Mouse (Mus musculus): ENCODE measurements around the gene Akap2. TPM values are rescaled to one million over a fixed set of nuclear protein-coding genes. Genes with fewer than 3 reads are reported as not detected.
A peak's percentile ranks its signal among the peaks of the same experiment; 100 is the strongest.

Gene Akap2
- polyA plus RNA-seq, 1 experiment from 2014 or later: 12.3 TPM

GRCm38 (mm10) chr4:57783391-57783770 lies 65.9 kb downstream of the Akap2 start:
- no peaks in the 10 kb centered on the region for H3K9me3 ChIP-seq
- WGBS: 36% methylated on average over 9 of the region's 9 CpGs
- no peak overlapping the region for H3K27ac ChIP-seq
- H3K4me1 ChIP-seq (replicated peaks): peaks cover 38% of the 10 kb centered on the region
- no peak for ATAC-seq
- H3K9ac ChIP-seq (replicated peaks): no peak overlapping the region; the same call in 1 of the 2 replicates
- peaks cover 13% of the 10 kb centered on the region for H3K27me3 ChIP-seq
- peak overlapping the region; percentile 76 for H3K4me2 ChIP-seq (replicated peaks)
- peak overlapping the region; percentile 48 for H3K4me3 ChIP-seq (replicated peaks)
- H3K36me3 ChIP-seq: no peaks in the 10 kb centered on the region

DNA sequence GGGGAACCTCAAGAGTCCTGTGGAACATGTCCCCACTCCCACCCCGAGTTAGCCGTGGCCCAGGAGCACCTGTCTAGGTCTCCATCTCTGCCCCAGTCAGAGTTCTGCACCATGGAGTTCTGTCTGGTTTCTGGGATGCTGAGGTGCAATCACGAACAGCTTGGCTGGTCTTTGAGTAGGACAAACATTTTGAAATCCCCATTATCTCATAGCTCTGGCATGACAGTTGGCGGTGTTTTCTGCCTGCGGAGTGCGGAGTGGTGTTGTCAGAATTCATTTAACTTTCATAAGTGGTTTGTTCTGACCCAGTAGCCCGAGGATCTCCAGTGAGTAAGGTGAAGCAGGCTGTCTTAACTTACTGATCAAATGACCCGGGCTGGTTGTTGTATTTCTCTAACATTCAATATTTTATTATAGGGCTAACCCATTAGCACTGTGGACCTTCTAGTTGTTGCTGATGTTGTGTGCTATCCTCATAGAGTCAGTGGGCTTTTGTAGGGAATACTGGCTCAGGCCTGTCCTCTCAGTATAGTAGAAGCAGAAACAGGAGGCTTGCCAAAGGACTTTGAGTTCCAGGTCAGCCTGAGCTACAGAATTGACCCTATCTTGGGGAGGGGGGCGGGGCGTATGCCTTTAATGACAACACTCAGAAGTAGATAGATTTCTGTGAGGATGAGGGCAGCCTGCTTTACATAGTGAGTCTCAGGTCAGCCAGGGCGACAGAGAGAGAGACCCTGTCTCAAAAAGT lies 66.6 kb downstream of the Akap2 start:
- H3K4me2 ChIP-seq (replicated peaks): peak overlapping the region; percentile 76; the same call in 1 of the 2 replicates
- ATAC-seq: no peak

DNA sequence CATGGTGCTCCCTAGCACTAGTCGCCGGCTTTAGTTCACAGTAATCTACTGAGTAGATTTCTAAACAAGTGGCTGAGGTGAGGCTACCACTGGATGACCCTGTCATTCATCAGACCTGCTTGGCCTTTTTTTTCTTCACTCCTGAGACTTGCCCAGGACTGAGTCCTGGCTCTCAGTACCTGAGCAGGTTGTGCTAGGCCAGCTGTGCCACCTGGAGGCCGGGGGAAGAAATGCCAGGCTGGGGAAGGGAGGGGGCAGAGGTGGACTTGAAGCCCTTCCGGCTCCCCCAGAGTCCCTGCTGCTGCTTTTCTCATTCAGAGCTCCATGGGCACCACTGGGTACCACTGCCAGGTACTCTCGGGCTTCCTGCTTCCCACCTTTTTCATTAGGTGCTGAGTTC lies 71.3 kb downstream of the Akap2 start:
- Histone ChIP-seq H3K27ac (no peak overlapping the region), H3K4me1 (replicated peaks) (peaks cover 9% of the 10 kb centered on the region), H3K9me3 (no peaks in the 10 kb centered on the region), H3K27me3 (peaks cover 8% of the 10 kb centered on the region; the same call in 1 of the 2 replicates), H3K4me3 (replicated peaks) (no peak overlapping the region), H3K9ac (replicated peaks) (no peak overlapping the region), H3K36me3 (no peaks in the 10 kb centered on the region), H3K4me2 (replicated peaks) (no peak overlapping the region)
- WGBS: 55% methylated on average over 5 of the region's 5 CpGs
- ATAC-seq: no peak

More for the DNA sequence above, 66.6 kb downstream of the Akap2 start:
- Histone ChIP-seq H3K36me3 (no peaks in the 10 kb centered on the region), H3K9ac (replicated peaks) (no peak overlapping the region), H3K4me1 (replicated peaks) (peaks cover 38% of the 10 kb centered on the region), H3K9me3 (no peaks in the 10 kb centered on the region), H3K4me3 (replicated peaks) (no peak overlapping the region), H3K27me3 (peaks cover 13% of the 10 kb centered on the region), H3K27ac (no peak overlapping the region)
- 77% methylated on average over 11 of the region's 11 CpGs for WGBS

DNA sequence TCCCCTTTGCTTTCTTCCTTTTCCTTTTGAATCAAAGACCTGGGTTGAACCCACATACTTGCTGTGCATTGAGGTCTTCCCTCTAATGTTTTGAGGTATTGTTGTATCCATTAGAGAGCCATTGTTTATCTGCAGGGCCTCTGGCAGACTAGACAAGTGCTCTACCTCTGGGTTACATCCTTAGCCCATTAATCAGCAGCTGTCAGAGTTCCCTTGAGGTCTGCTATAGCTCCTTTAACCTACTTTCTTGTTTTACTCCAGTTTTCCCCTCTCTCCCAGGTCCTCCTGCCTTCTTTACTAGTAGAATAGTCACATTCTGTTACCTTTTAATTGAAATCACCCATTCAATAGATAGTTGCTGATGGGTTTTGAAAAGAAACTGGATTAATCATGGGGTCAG lies 71.7 kb downstream of the Akap2 start:
- H3K27ac ChIP-seq: no peak overlapping the region
- ATAC-seq: no peak
- no peaks in the 10 kb centered on the region for H3K36me3 ChIP-seq
- H3K4me3 ChIP-seq (replicated peaks): no peak overlapping the region
- H3K4me2 ChIP-seq (replicated peaks): no peak overlapping the region
- peaks cover 4% of the 10 kb centered on the region; the same call in 1 of the 2 replicates for H3K27me3 ChIP-seq
- no peaks in the 10 kb centered on the region for H3K9me3 ChIP-seq
- H3K4me1 ChIP-seq (replicated peaks): 0 out of 2 replicates have a peak, but pooled peaks cover 5% of the 10 kb centered on the region
- no peak overlapping the region for H3K9ac ChIP-seq (replicated peaks)

DNA sequence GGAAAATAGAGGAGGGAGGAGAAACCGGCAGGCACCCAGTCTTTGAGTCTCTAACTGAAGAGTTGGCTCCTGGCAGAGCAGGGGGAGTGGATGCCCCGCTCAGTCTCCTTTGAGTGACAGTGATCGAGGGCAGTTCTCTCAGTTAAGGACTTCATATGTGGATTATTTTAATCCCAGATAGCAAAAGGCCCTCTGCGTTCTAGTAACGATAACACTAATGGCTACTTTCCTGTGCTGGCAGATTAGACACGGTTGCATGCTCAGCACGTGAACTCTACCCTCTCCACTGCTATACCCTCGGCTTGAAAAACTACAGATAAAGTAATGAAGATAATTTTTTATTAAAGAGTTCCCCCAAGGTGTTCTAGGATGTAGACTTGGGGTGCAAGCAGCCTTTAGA lies 76.5 kb downstream of the Akap2 start:
- H3K4me2 ChIP-seq (replicated peaks): no peak overlapping the region
- no peak overlapping the region for H3K27ac ChIP-seq
- no peaks in the 10 kb centered on the region; the same call in 1 of the 2 replicates for H3K9me3 ChIP-seq
- H3K36me3 ChIP-seq: no peaks in the 10 kb centered on the region
- H3K4me3 ChIP-seq (replicated peaks): no peak overlapping the region
- H3K4me1 ChIP-seq (replicated peaks): peaks cover 11% of the 10 kb centered on the region
- no peak for ATAC-seq
- H3K27me3 ChIP-seq: no peaks in the 10 kb centered on the region
- 62% methylated on average over 8 of the region's 8 CpGs for WGBS
- no peak overlapping the region for H3K9ac ChIP-seq (replicated peaks)

GRCm38 (mm10) chr4:57794547-57794946 lies 77.1 kb downstream of the Akap2 start:
- Histone ChIP-seq H3K4me2 (replicated peaks) (no peak overlapping the region), H3K36me3 (no peaks in the 10 kb centered on the region), H3K9me3 (no peaks in the 10 kb centered on the region; the same call in 1 of the 2 replicates), H3K27ac (no peak overlapping the region), H3K4me1 (replicated peaks) (peaks cover 10% of the 10 kb centered on the region), H3K4me3 (replicated peaks) (no peak overlapping the region), H3K9ac (replicated peaks) (no peak overlapping the region), H3K27me3 (no peaks in the 10 kb centered on the region)
- no peak for ATAC-seq
- WGBS: 27% methylated on average over 3 of the region's 3 CpGs

GRCm38 (mm10) chr4:57797548-57798285 lies 80.3 kb downstream of the Akap2 start:
- Histone ChIP-seq H3K9ac (replicated peaks) (no peak overlapping the region), H3K4me2 (replicated peaks) (no peak overlapping the region), H3K36me3 (no peaks in the 10 kb centered on the region), H3K4me3 (replicated peaks) (no peak overlapping the region), H3K27ac (no peak overlapping the region), H3K4me1 (replicated peaks) (peaks cover 9% of the 10 kb centered on the region), H3K9me3 (no peaks in the 10 kb centered on the region; the same call in 1 of the 2 replicates), H3K27me3 (no peaks in the 10 kb centered on the region)
- ATAC-seq: no peak
- 81% methylated on average over 9 of the region's 9 CpGs for WGBS

- Histone ChIP-seq H3K36me3 (no peaks in the 10 kb centered on the region), H3K4me1 (replicated peaks) (peaks cover 9% of the 10 kb centered on the region), H3K4me2 (replicated peaks) (no peak overlapping the region), H3K4me3 (replicated peaks) (no peak overlapping the region), H3K9me3 (no peaks in the 10 kb centered on the region; the same call in 1 of the 2 replicates), H3K27ac (peak overlapping the region; percentile 54; the same call in 1 of the 2 replicates), H3K9ac (replicated peaks) (no peak overlapping the region; the same call in 1 of the 2 replicates), H3K27me3 (no peaks in the 10 kb centered on the region)
- ATAC-seq: peak; percentile 81
- 8% methylated on average over 10 of the region's 10 CpGs for WGBS
Measured at GRCm38 (mm10) chr4:57798286-57799018, 81.0 kb downstream of the Akap2 start.

- no peaks in the 10 kb centered on the region for H3K36me3 ChIP-seq
- ATAC-seq: no peak
- peaks cover 9% of the 10 kb centered on the region for H3K4me1 ChIP-seq (replicated peaks)
- no peaks in the 10 kb centered on the region for H3K27me3 ChIP-seq
- no peak overlapping the region for H3K4me3 ChIP-seq (replicated peaks)
- 62% methylated on average over 1 of the region's 1 CpGs for WGBS
- H3K27ac ChIP-seq: no peak overlapping the region
- H3K9me3 ChIP-seq: no peaks in the 10 kb centered on the region; the same call in 1 of the 2 replicates
- H3K9ac ChIP-seq (replicated peaks): no peak overlapping the region
- no peak overlapping the region for H3K4me2 ChIP-seq (replicated peaks)
Measured at GRCm38 (mm10) chr4:57799297-57799696, 81.8 kb downstream of the Akap2 start.

DNA sequence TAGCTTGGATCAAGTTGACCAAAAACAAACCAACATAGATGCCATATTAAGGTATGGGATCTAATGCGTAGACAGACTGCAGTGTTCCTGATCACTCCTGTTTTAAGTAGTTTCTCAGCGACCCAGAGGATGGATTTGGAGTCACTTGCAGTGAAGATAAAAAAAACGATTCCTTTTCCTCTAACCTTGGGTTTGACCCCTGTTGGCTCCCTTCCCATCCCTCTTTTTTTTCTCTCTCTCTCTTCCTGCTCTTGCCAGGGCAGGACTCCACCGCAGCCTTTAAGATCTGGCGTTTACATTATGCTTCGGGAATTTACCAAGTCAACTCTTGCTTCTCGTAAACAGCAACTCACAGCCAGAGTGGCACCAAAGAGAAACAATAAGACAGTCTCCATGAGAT lies 83.8 kb downstream of the Akap2 start:
- no peak overlapping the region for H3K27ac ChIP-seq
- ATAC-seq: no peak
- H3K9ac ChIP-seq (replicated peaks): no peak overlapping the region
- WGBS: 89% methylated on average over 7 of the region's 7 CpGs
- H3K4me2 ChIP-seq (replicated peaks): no peak overlapping the region
- H3K4me1 ChIP-seq (replicated peaks): peaks cover 9% of the 10 kb centered on the region
- no peaks in the 10 kb centered on the region for H3K27me3 ChIP-seq
- no peaks in the 10 kb centered on the region for H3K36me3 ChIP-seq
- H3K9me3 ChIP-seq: no peaks in the 10 kb centered on the region; the same call in 1 of the 2 replicates
- H3K4me3 ChIP-seq (replicated peaks): no peak overlapping the region

GRCm38 (mm10) chr4:57801986-57802385 lies 84.5 kb downstream of the Akap2 start:
- Histone ChIP-seq H3K27me3 (no peaks in the 10 kb centered on the region), H3K4me1 (replicated peaks) (peaks cover 9% of the 10 kb centered on the region), H3K4me2 (replicated peaks) (no peak overlapping the region), H3K36me3 (no peaks in the 10 kb centered on the region), H3K4me3 (replicated peaks) (no peak overlapping the region), H3K9me3 (no peaks in the 10 kb centered on the region), H3K27ac (no peak overlapping the region), H3K9ac (replicated peaks) (no peak overlapping the region)
- 92% methylated on average over 5 of the region's 5 CpGs for WGBS
- ATAC-seq: no peak

- WGBS: 77% methylated on average over 3 of the region's 3 CpGs
- no peak overlapping the region for H3K4me3 ChIP-seq (replicated peaks)
- no peak for ATAC-seq
- no peaks in the 10 kb centered on the region for H3K27me3 ChIP-seq
- H3K27ac ChIP-seq: no peak overlapping the region
- H3K36me3 ChIP-seq: no peaks in the 10 kb centered on the region
- peaks cover 9% of the 10 kb centered on the region for H3K4me1 ChIP-seq (replicated peaks)
- no peaks in the 10 kb centered on the region for H3K9me3 ChIP-seq
- H3K9ac ChIP-seq (replicated peaks): no peak overlapping the region
- H3K4me2 ChIP-seq (replicated peaks): no peak overlapping the region
Measured at GRCm38 (mm10) chr4:57802411-57802810, 85.0 kb downstream of the Akap2 start.
